Mouse (Mus musculus): ENCODE results near the gene Cmya5.
"Not testable (repeated sequence)": the region's sequence is repeated elsewhere in the genome, so short reads cannot be mapped to it uniquely, and the experiment has no call there.

Cmya5 gene

DNA sequence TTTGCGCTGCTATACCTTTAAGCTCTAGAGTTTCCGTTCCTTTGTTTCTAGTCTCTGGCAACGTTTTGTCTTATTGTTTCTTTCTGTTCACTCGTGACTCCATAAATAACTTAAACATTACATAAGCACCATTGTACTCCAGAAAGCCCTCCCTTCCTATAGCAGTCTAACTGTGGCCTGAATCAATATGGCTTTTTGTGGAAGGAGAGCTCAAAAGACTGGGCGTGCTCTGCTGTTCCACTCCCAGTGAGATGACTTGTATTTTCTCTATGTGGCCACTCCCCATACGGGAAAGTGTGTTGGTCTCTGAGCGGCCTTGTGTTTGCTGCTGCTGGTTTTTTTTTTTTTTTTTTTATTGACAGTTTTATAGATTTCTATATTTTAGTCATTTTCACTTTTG, 27.3 kb downstream of the Cmya5 start:
- DNase-seq = no peak

DNA sequence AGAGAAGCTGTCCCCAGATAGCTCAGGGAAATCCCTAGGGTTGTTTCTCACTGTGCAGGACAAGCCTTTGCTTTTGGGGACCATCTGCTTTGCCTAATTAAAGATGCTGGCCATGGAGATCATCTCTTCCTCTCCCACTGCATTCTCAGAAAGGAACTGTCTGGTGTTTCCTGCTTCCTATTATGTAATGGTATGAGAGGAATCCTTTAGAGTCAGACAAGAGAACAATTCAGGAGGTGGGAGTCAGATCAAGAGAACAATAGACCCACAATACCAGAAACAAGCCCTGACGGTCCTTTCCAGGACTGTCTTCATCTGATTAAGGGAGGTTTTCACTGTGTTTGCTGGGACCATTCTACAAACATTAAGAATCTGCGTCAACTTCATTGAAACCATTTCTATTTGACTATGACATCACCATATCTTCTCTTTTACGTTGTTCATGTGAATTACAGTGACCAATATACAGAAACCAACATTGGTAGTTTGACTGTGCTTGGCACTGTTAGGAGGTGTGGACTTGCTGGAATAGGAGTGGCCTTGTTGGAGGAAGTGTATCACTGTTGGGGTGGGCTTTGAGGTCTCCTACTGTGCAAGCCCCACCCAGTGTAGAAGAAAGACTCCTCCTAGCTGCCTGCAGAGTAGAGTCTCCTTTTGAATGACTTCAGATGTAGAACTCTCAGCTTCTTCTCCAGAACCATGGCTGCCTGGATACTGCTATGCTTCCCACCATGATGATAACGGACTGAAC, 42.0 kb downstream of the Cmya5 start:
- no peak for DNase-seq

GRCm38 (mm10) chr13:93098596-93098995, 45.9 kb downstream of the Cmya5 start:
- DNase-seq = no peak

DNA sequence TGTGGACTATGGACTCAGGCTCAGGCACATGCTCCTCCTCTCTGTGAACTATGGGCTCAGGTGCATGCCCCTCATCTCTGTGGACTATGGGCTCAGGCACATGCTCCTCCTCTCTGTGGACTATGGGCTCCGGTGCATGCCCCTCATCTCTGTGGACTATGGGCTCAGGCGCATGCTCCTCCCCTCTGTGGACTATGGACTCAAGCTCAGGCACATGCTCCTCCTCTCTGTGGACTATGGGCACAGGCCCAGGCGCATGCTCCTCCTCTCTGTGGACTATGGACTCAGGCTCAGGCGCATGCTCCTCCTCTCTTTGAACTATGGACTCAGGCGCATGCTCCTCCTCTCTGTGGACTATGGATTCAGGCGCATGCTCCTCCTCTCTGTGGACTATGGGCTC, 47.9 kb downstream of the Cmya5 start:
- no peak for DNase-seq

- DNase-seq = no peak
Measured at GRCm38 (mm10) chr13:93095097-93095791, 49.3 kb downstream of the Cmya5 start.

DNA sequence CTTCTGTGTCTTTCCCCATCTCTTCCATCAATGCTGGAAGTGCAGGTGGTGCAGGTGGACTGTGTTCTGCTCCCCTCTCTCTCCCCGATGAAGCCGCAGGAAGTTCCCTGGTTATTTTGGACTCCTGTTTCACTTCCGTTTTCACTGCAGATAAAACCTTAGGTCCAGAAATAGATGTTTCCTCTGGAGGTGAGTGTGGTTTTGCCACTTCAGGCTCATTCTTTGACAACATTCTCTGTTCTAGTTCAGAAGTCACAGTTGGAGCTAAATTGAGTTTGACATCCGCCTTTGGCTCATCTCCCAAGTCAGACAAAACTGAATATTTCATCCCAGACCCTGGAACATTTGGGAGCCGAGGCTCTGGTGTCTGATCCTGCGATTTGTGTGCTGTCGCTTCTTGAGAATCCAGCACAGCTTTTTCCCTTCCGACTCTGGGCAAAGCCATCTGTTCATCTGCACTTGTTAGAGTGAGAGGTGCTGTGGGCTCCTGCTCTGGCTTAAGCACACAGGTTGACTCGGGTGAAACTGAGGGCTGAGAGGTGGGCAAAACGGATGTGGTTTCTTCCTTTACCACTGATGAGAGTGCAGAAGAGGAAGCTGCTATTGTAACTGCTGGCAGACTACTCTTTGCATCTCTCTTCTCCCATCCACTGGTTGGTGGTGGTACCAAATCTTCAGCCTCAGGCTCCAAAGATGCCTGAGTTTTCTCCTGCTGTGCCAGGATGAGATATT, 50.2 kb downstream of the Cmya5 start:
- DNase-seq = no peak

DNA sequence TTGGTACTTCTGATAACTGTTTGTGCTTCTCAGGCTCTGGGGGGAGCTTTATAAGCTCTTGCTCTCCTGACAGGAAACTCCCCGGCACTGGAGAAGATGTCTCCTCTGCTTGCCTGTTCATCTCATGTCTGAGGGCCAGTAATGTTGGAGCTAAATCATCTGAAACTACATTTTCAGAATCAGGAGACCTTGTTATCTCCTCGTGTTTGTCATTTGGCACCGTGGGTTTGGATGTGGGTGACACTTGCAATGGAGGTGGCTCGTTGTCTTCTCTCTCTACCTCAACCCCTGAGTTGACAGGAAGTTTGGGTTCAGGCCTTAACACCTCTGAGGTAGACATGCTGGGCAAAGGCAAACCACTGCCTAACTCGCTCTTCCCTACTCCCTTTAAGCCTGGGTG, 50.8 kb downstream of the Cmya5 start:
- no peak for DNase-seq

DNA sequence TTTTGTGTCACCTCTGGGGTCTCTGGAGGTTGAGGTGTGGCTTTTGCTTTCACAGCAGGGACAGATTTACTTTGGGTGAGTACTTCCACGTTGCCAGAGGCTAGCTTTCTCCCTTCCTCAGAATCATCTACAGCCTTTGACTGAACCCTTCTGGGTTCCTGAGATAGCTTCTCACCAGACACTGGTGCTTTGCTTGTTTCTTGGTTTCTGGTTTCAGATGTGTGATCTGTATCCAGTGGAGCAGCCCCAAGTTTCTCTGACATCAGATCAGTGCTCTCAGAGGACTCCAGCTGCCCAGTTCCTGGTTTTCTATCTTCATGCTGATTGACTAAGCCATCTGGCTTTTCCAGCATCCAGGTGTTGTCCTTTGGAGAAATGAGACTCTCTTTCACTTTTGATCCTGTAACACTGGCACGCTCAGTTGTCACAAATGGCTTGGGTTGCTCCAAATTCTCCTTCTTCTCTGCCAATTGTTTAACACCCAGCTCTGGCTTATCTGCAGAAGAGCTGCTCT, 51.6 kb downstream of the Cmya5 start:
- no peak for DNase-seq

- DNase-seq = no peak
Measured at GRCm38 (mm10) chr13:93091866-93092455, 52.6 kb downstream of the Cmya5 start.

DNA sequence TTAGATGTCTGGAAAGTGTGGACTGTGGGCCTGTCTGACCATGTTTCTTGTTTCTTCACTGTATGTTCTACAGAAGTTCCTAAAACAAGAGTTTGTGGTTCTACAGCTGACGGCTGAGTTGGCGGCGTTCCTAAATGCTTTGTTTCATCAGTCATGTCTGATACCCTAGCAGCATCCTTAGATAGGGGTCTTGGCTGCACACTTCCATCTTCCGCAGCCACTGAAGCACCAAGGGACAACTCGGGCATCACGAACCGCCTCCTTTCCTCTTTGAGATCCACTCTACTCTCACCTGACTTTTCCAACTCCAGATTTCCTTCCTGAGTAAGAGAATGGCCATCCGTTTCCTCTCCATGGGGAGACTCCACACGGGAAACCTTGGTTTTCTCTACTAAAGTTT, 53.3 kb downstream of the Cmya5 start:
- DNase-seq = no peak

DNA sequence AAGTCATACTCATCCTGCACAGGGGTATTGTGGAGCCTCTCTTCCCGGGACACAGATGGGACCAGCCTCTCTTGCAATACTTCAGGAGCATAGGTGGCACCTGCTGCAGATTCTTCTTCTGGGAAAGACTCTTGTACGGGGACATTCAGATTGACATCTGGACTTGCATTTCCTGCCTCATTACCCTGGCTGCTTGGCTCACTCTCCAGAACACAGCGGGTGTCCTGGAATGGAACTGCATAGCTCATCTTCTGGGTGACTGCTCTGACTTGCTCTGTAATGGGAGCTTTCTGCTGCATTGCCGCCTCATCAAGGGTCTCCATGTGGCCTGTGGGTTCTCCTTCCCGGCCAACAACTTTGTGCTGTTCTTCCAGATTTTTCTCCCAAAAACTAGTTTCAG, 55.0 kb downstream of the Cmya5 start:
- no peak for DNase-seq

DNA sequence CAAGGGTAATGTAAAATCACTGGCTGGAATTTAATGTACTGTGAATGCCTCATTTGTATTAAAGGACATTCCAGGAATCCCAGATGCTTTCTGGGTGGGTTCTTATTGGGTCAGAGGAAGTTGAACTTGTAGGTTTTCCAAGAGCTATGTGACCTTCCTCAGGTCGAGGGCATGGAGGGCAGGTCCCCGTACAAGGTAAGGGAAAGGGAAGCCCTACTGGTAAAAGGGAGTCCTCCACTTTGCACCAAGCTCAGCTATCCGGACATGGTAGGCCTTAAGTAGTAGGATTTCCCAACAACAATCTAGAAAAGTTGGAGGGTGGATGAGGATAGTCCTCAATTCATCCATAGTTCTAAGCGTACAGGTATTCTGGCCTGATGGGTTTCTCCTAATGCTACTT, 58.8 kb downstream of the Cmya5 start:
- no peak for DNase-seq

- DNase-seq = not testable (repeated sequence)
Measured at GRCm38 (mm10) chr13:93082324-93082723, 62.2 kb downstream of the Cmya5 start.

DNA sequence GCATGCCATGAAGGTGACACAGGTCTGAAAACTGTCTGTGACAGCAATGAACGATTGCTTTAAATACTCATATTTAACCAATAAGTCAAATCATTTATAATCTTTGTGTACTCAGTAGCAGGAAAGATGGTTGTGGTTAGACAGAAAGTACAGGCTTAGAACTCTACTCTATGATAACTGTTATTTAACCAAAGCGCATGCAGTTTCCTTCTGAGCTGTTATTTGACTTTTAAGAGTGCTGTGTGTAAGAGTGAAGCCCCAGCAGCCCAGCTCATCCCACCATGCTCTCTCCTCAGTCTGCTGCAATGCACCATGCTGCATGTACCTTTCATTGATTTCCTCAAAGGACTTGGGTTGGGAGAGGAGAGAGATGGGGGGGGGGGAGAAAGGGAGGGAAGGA, 63.7 kb downstream of the Cmya5 start:
- DNase-seq = no peak

DNA sequence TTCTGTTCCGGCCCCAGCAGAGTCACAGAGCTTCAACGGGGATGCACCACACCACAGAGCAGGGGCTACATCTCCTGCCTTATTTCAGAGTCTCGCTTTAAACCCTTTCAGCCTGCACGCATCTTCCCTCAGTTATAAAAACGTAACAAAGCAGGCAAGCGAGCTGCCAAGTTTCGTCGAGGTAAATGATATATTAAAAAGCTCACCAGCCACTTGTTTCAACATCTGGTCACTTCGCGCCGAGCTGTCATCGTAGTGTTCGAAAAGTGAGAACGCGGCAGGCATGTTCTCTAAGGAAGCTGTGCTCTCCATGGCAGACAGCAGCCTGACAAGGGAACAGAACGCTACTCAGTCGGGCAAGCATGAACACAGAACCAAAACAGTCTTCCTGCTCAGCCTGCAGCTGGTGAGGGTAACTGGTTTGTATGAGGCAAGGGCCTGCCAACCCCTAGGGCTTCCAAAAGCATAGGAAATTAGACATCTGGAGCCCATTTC, 70.3 kb downstream of the Cmya5 start:
- no peak for DNase-seq

- DNase-seq = no peak
Measured at GRCm38 (mm10) chr13:93073595-93073994, 70.9 kb downstream of the Cmya5 start.

DNA sequence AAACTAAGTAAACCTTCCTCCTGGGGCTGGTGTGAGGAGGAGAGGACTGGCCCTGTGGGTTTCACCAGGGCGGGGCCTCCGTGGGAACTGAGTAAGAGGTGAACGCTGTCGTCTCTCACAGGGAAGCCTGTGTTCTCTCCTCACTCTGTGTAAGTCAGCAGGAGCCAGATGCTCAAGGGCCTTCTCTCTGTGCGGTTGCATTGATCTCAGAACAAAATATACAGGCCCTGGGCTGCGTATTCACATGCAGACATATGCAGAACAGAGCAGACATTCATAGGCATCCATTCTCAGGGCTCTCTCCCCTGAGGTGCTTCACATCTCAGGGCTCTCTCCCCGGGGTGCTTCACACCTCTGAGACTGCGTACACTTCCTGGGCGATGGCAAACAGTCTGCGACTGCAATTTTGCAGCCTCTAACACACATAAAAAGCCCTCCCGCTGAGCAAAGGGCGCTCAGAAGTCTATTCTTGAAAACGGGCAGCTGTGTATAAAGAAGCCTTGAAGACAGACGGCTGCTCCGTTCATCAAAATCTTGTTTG, 71.6 kb downstream of the Cmya5 start:
- DNase-seq = no peak

- DNase-seq = no peak
Measured at GRCm38 (mm10) chr13:93070406-93070805, 74.1 kb downstream of the Cmya5 start.

GRCm38 (mm10) chr13:93069481-93069880, 75.0 kb downstream of the Cmya5 start:
- no peak for DNase-seq

- no peak for DNase-seq
Measured at GRCm38 (mm10) chr13:93068353-93068752, 76.2 kb downstream of the Cmya5 start.

- peak; percentile 7 to 34 for DNase-seq
Measured at GRCm38 (mm10) chr13:93062860-93063636, 81.5 kb downstream of the Cmya5 start.

DNA sequence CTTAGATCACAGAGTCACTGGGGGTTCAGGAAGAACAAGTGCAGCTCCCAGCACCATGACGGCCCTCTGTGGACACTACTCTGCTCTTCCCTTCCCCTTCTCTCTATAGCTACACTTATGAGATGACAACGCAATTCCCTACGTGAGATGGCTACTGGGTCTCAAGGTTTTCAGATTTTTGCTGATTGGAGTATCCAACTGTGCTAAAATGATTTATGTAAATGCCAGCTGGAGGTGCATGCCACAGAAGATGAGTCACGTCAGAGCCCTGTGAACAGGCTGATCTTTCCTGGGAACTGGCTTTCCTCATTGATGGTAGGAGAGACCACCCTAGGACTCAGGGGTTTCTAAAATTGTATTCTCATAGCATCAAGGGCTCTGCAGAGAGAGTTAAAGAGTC, 83.2 kb downstream of the Cmya5 start:
- no peak for DNase-seq

Measured in kidney, adult 8-10 months (tissue).